Mouse (Mus musculus) midbrain, embryonic 15.5 days (tissue): ENCODE measurements around the gene Pax6. TPM values are rescaled to one million over a fixed set of nuclear protein-coding genes. Genes with fewer than 3 reads are reported as not detected.

Experiments used
- ATAC-seq: fragments of 200-750 bp; cut with Nextera tagmentation; replicated peaks from 2 replicates; pipeline ENCODE4 v1.8.0; 2017; ENCODE audit warnings: moderate TSS enrichment
- H3K27ac ChIP-seq: fragments of 300-500 bp; sonication (generic); 2 replicates; pipeline ENCODE4 v1.5.1; 2015; ENCODE audit warnings: mild to moderate bottlenecking, inconsistent platforms
- H3K27me3 ChIP-seq: fragments of 300-500 bp; sonication (generic); replicated peaks from 2 replicates; pipeline ENCODE4 v1.6.1; 2015; ENCODE audit warnings: inconsistent platforms
- H3K36me3 ChIP-seq: fragments of 300-500 bp; sonication (generic); replicated peaks from 2 replicates; pipeline ENCODE4 v1.6.1; 2015; ENCODE audit warnings: inconsistent platforms
- H3K4me1 ChIP-seq: fragments of 300-500 bp; sonication (generic); 2 replicates; pipeline ENCODE4 v1.6.1; 2015; ENCODE audit warnings: inconsistent platforms
- H3K4me2 ChIP-seq: fragments of 300-500 bp; sonication (generic); 2 replicates; pipeline ENCODE4 v1.6.1; 2015; ENCODE audit warnings: inconsistent platforms, mild to moderate bottlenecking, moderate library complexity
- H3K4me3 ChIP-seq: fragments of 300-500 bp; sonication (generic); 2 replicates; pipeline ENCODE4 v1.5.1; 2015; ENCODE audit warnings: mild to moderate bottlenecking, inconsistent platforms
- H3K9ac ChIP-seq: fragments of 300-500 bp; sonication (generic); 2 replicates; pipeline ENCODE4 v1.6.1; 2015; ENCODE audit warnings: mild to moderate bottlenecking, inconsistent platforms
- H3K9me3 ChIP-seq: fragments of 300-500 bp; sonication (generic); 2 replicates; pipeline ENCODE4 v1.6.1; 2016; ENCODE audit warnings: inconsistent platforms
- WGBS: fragments of 180-500 bp; shearing (Covaris S2); methylation state at CpG from one replicate; pipeline ENCODE4 v1.1.7; 2015; ENCODE audit warnings: mixed read lengths; 5-methylcytosine and 5-hydroxymethylcytosine counted together
- polyA plus RNA-seq: library from polyadenylated mRNA; unstranded; fragments of >200 nt; fragmentation: Nextera tagmentation; extraction: Ambion mirVana; gene quantifications from 2 replicates; pipeline ENCODE4 v1.2.1, GENCODE M21; 2015

Pax6 gene
- polyA plus RNA-seq, 1 experiment from 2014 or later, result 22.5 TPM

GRCm38 (mm10) chr2:105680146-105680998, 11.7 kb downstream of the Pax6 start:
- no peak overlapping the region for H3K9ac ChIP-seq
- no peaks in the 10 kb centered on the region for H3K9me3 ChIP-seq
- peak overlapping the region; percentile 32 for H3K27ac ChIP-seq
- peaks cover 86% of the 10 kb centered on the region for H3K27me3 ChIP-seq
- H3K4me1 ChIP-seq, result peaks cover 17% of the 10 kb centered on the region
- peak; percentile 55 for ATAC-seq
- peak overlapping the region; percentile 15; the same call in 1 of the 2 replicates for H3K4me3 ChIP-seq
- 2% methylated on average over 24 of the region's 24 CpGs for WGBS
- H3K36me3 ChIP-seq, result no peaks in the 10 kb centered on the region
- H3K4me2 ChIP-seq, result peak overlapping the region; percentile 28

- H3K27me3 ChIP-seq, result peaks cover 88% of the 10 kb centered on the region
- H3K36me3 ChIP-seq, result no peaks in the 10 kb centered on the region
- peak overlapping the region; percentile 15; the same call in 1 of the 2 replicates for H3K4me3 ChIP-seq
- peaks cover 10% of the 10 kb centered on the region for H3K4me1 ChIP-seq
- 3% methylated on average over 30 of the region's 30 CpGs for WGBS
- peak overlapping the region; percentile 32 for H3K27ac ChIP-seq
- no peaks in the 10 kb centered on the region for H3K9me3 ChIP-seq
- no peak overlapping the region for H3K9ac ChIP-seq
- H3K4me2 ChIP-seq, result peak overlapping the region; percentile 28
- no peak for ATAC-seq
These were observed 12.5 kb downstream of the Pax6 start for GRCm38 (mm10) chr2:105680999-105681710.

- ATAC-seq, result no peak
- peak overlapping the region; percentile 15; the same call in 1 of the 2 replicates for H3K4me3 ChIP-seq
- 1% methylated on average over 23 of the region's 23 CpGs for WGBS
- peaks cover 87% of the 10 kb centered on the region for H3K27me3 ChIP-seq
- H3K4me1 ChIP-seq, result peaks cover 6% of the 10 kb centered on the region; the same call in 1 of the 2 replicates
- H3K36me3 ChIP-seq, result no peaks in the 10 kb centered on the region
- H3K9ac ChIP-seq, result no peak overlapping the region
- H3K4me2 ChIP-seq, result peak overlapping the region; percentile 28
- 0 out of 2 replicates have a peak overlapping the region, but pooled peaks have one; percentile 45 for H3K27ac ChIP-seq
- no peaks in the 10 kb centered on the region for H3K9me3 ChIP-seq
These were observed 13.4 kb downstream of the Pax6 start for GRCm38 (mm10) chr2:105682011-105682501.

GRCm38 (mm10) chr2:105682634-105683351, 14.1 kb downstream of the Pax6 start:
- no peak for ATAC-seq
- peaks cover 88% of the 10 kb centered on the region for H3K27me3 ChIP-seq
- no peak overlapping the region for H3K9ac ChIP-seq

GRCm38 (mm10) chr2:105683771-105684410, 15.2 kb downstream of the Pax6 start:
- Histone ChIP-seq H3K27ac (no peak overlapping the region), H3K9ac (no peak overlapping the region), H3K27me3 (peaks cover 89% of the 10 kb centered on the region), H3K4me1 (peaks cover 19% of the 10 kb centered on the region), H3K9me3 (no peaks in the 10 kb centered on the region), H3K4me3 (no peak overlapping the region), H3K4me2 (no peak overlapping the region), H3K36me3 (no peaks in the 10 kb centered on the region)
- ATAC-seq, result no peak
- WGBS, result 7% methylated on average over 22 of the region's 22 CpGs

More at GRCm38 (mm10) chr2:105682634-105683351, 14.1 kb downstream of the Pax6 start:
- Histone ChIP-seq H3K4me3 (peak overlapping the region; percentile 15; the same call in 1 of the 2 replicates), H3K4me1 (peaks cover 10% of the 10 kb centered on the region; the same call in 1 of the 2 replicates), H3K36me3 (no peaks in the 10 kb centered on the region), H3K27ac (0 out of 2 replicates have a peak overlapping the region, but pooled peaks have one; percentile 45), H3K4me2 (peak overlapping the region; percentile 28), H3K9me3 (no peaks in the 10 kb centered on the region)
- 5% methylated on average over 21 of the region's 21 CpGs for WGBS

- no peak for ATAC-seq
- Histone ChIP-seq H3K36me3 (no peaks in the 10 kb centered on the region), H3K4me1 (peaks cover 26% of the 10 kb centered on the region), H3K4me2 (no peak overlapping the region), H3K27me3 (peaks cover 86% of the 10 kb centered on the region), H3K9ac (no peak overlapping the region), H3K9me3 (no peaks in the 10 kb centered on the region), H3K4me3 (no peak overlapping the region), H3K27ac (no peak overlapping the region)
- 21% methylated on average over 11 of the region's 11 CpGs for WGBS
These were observed 16.4 kb downstream of the Pax6 start for GRCm38 (mm10) chr2:105684991-105685650.

GRCm38 (mm10) chr2:105685651-105686050, 17.0 kb downstream of the Pax6 start:
- ATAC-seq, result no peak
- peaks cover 86% of the 10 kb centered on the region for H3K27me3 ChIP-seq
- H3K9ac ChIP-seq, result no peak overlapping the region
- no peak overlapping the region for H3K27ac ChIP-seq
- 20% methylated on average over 11 of the region's 11 CpGs for WGBS
- no peaks in the 10 kb centered on the region for H3K36me3 ChIP-seq
- H3K4me3 ChIP-seq, result no peak overlapping the region
- no peak overlapping the region for H3K4me2 ChIP-seq
- H3K4me1 ChIP-seq, result peaks cover 26% of the 10 kb centered on the region
- H3K9me3 ChIP-seq, result no peaks in the 10 kb centered on the region

GRCm38 (mm10) chr2:105686363-105687316, 17.9 kb downstream of the Pax6 start:
- H3K4me2 ChIP-seq, result 0 out of 2 replicates have a peak overlapping the region, but pooled peaks have one; percentile 1
- no peak overlapping the region for H3K27ac ChIP-seq
- H3K36me3 ChIP-seq, result no peaks in the 10 kb centered on the region
- H3K9ac ChIP-seq, result no peak overlapping the region
- ATAC-seq, result no peak
- WGBS, result 6% methylated on average over 35 of the region's 36 CpGs
- H3K4me1 ChIP-seq, result peaks cover 19% of the 10 kb centered on the region
- H3K27me3 ChIP-seq, result peaks cover 83% of the 10 kb centered on the region
- H3K4me3 ChIP-seq, result no peak overlapping the region
- no peaks in the 10 kb centered on the region for H3K9me3 ChIP-seq

- no peaks in the 10 kb centered on the region for H3K9me3 ChIP-seq
- H3K4me3 ChIP-seq, result 0 out of 2 replicates have a peak overlapping the region, but pooled peaks have one; percentile 11
- H3K4me2 ChIP-seq, result peak overlapping the region; percentile 33
- 0 out of 2 replicates have a peak overlapping the region, but pooled peaks have one; percentile 21 for H3K27ac ChIP-seq
- WGBS, result 5% methylated on average over 13 of the region's 13 CpGs
- ATAC-seq, result peak; percentile 25; the same call in 1 of the 2 replicates
- no peaks in the 10 kb centered on the region for H3K36me3 ChIP-seq
- no peak overlapping the region for H3K9ac ChIP-seq
- peaks cover 83% of the 10 kb centered on the region for H3K27me3 ChIP-seq
- peaks cover 19% of the 10 kb centered on the region for H3K4me1 ChIP-seq
These were observed 18.8 kb downstream of the Pax6 start for GRCm38 (mm10) chr2:105687317-105687991.
